Mouse (Mus musculus): ENCODE measurements around the gene Sox13.

Gene Sox13

DNA sequence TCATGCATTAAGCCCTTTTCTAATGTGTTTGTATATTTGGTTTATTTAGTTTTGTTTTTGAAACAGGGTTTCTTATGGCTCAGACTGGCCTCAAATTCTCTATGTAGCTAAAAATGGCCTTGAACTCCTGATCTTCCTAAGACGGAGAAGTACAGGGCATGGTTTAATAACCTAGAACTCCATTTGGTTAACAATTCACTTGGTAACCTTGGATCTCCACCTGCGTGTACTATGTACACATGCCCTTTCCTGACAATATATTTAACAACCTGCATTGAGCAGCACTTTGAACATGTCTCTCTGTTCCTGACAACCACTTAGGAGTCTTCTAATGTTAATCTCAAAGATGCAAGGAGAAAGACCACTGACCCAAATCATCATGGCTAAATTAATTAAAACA lies 7.0 kb upstream of the Sox13 start:
- DNase-seq (ENCODE audit: low spot score in 2 of 2), result no peak

- DNase-seq (ENCODE audit: low spot score in 2 of 2), result no peak
Observed at GRCm38 (mm10) chr1:133424547-133425140, 467 bp upstream of the Sox13 start.

GRCm38 (mm10) chr1:133423166-133423542 lies 1.0 kb downstream of the Sox13 start:
- DNase-seq (ENCODE audit: low spot score in 2 of 2), result no peak

GRCm38 (mm10) chr1:133422615-133423161 lies 1.5 kb downstream of the Sox13 start:
- peak; percentile 36 to 59 for DNase-seq (ENCODE audit: low spot score in 2 of 2)

DNA sequence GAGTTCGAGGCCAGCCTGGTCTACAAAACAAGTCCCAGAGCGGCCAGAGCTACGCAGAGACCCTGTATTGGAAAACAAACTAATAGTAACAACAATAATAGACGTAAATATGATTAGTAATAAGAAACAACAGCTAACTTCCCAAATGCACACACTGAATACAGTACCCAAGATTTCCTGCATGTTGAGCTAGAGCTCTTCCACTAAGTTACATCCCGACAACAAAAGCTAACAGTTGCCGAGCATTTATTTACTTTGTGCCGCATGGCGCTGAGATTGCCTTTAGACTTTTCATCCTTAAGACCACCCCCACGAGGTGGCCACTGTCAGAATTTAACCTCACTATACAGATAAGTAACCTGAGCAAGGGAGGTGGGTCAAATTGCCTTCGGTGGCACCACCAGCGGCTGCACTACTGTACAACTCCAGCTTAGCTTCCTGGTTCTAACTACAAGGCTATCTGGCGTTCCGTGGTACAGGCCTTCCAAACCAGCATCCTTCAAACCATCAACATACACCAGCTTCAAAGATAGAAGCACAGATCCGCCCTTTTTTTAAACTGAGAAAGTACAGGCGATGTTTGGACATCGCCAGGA lies 2.1 kb downstream of the Sox13 start:
- DNase-seq (ENCODE audit: low spot score in 2 of 2), result peak in 1 of 2 experiments; percentile 52

DNA sequence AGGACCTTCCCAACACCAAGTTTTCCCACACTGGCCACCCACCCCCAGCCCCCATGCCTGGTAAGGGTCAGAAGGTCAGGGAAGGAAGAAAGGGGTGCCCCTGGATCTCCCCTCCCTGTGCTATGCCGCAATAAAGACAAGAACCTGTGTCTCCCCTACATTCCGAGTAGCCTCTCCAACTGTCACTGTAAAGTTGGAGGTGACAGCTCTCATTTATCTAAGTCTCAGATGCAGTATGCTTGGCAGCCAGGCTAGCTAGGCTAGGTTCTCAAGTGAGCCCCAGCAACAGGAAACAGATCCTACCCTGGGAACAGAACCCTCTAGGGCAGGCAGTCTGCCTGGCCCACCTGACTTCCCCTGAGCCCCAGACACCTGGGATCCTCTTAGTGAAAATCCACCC lies 3.1 kb downstream of the Sox13 start:
- peak in 1 of 2 experiments; percentile 36 for DNase-seq (ENCODE audit: low spot score in 2 of 2)

DNA sequence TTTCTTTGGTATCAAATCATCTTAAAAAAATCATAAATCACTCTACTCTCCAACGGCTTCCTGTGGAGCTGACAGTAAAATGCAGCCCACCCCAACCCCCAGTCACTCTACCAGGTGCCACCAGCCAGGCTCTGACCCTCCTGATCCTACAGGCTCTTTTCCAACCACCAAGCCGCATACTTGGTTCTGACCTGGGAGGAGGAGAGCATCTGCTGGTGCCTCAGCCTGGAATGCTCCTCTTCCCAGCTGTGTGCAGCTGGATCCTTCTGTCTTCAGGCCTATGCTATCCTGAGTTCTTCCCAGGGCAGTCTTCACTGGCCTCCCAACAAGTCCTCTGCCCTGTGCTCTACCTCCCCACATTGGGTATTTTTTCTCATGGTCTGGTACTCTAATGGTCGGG lies 3.7 kb downstream of the Sox13 start:
- peak; percentile 42 to 43 for DNase-seq (ENCODE audit: low spot score in 2 of 2)

GRCm38 (mm10) chr1:133419178-133419834 lies 4.9 kb downstream of the Sox13 start:
- DNase-seq (ENCODE audit: low spot score in 2 of 2), result peak; percentile 14 to 54

- peak; percentile 79 to 83 for DNase-seq (ENCODE audit: low spot score in 2 of 2)
Observed at GRCm38 (mm10) chr1:133418164-133418800, 5.9 kb downstream of the Sox13 start.

DNA sequence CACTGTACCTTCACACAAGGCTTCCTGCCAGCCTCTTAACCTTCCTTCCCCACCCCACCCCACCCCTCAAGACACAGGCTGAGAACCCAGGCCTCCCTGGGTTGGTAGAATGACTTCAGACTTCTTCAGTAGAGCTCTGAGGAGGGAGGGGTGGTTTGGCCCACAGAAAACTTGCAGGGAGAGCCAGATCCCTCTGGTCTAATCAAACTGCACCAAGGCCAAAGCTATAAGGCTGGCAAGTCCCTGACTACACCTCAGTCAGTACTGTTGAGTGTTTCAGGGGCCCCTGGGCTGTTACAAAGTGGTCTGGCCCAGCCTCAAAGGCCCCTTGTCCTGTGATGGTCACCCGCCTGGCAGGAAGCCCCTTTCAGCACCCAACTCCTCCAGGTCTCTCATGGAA lies 6.6 kb downstream of the Sox13 start:
- peak in 1 of 2 experiments; percentile 22 for DNase-seq (ENCODE audit: low spot score in 2 of 2)

DNA sequence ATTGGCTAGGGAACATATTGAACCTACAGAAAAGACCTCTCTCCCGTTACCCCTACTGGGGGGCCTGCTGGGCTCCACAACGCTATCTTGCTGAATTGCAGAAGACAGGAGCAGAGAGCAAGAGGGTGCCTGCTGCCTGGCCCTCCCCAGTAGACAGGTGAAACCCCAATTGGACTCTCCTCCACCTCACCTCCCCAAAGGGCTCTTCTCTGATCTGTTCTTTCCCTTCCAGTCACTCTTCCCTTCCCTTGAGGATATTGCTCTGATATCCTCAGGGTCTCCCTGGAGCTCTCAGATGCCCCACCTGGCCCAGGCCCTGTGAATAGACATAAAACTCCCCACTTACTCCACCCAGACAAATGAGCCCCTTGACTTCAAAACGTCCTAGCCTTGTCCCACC lies 7.1 kb downstream of the Sox13 start:
- no peak for DNase-seq (ENCODE audit: low spot score in 2 of 2)

- DNase-seq (ENCODE audit: low spot score in 2 of 2), result no peak
Observed at GRCm38 (mm10) chr1:133416472-133416871, 7.7 kb downstream of the Sox13 start.

- no peak for DNase-seq (ENCODE audit: low spot score in 2 of 2)
Observed at GRCm38 (mm10) chr1:133415505-133415904, 8.7 kb downstream of the Sox13 start.

DNA sequence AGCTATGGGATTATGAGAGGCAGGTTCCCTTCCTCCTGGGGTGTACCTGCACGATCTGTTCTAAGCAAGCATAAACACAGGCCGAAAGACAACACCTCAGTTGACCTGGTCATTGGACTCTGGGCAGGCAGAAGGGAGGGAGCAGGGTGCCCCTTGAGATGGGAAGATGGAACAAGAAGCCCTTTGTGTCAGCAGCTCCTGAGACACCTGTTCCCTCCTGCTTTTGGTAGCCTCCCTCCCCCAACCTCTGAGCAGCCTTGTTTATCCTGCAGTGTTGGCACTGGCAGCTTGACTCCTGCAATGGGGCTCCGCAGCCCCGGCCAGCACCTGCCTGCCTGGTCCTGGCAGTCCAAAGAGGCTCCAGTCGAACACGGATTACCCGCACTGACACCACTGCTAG lies 9.1 kb downstream of the Sox13 start:
- no peak for DNase-seq (ENCODE audit: low spot score in 2 of 2)

DNA sequence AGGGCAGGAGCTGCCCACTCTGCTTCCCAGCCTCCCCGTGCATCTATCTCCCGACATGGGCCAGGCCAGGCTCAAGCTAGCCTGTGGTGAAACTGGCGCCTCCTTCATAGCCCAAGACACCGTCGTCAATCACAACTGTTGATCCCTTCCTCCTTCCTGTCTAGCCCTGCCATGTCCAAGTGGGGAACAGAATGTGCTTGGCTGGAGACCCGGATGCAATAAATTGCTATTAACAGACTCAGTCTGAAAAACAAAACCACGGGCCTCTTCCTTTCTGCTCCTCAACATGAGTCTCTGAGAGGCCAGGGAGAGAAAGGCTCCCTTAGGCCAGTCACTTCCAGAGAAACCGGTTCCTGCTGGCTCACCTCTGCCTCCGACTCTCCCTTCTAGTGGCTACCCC lies 11.2 kb downstream of the Sox13 start:
- no peak for DNase-seq (ENCODE audit: low spot score in 2 of 2)

- DNase-seq (ENCODE audit: low spot score in 2 of 2), result no peak
Observed at GRCm38 (mm10) chr1:133411506-133412147, 12.6 kb downstream of the Sox13 start.

- DNase-seq (ENCODE audit: low spot score in 2 of 2), result no peak
Observed at GRCm38 (mm10) chr1:133409786-133410185, 14.4 kb downstream of the Sox13 start.

GRCm38 (mm10) chr1:133408880-133409516 lies 15.2 kb downstream of the Sox13 start:
- DNase-seq (ENCODE audit: low spot score in 2 of 2), result no peak

- no peak for DNase-seq (ENCODE audit: low spot score in 2 of 2)
Observed at GRCm38 (mm10) chr1:133408321-133408720, 15.9 kb downstream of the Sox13 start.

DNA sequence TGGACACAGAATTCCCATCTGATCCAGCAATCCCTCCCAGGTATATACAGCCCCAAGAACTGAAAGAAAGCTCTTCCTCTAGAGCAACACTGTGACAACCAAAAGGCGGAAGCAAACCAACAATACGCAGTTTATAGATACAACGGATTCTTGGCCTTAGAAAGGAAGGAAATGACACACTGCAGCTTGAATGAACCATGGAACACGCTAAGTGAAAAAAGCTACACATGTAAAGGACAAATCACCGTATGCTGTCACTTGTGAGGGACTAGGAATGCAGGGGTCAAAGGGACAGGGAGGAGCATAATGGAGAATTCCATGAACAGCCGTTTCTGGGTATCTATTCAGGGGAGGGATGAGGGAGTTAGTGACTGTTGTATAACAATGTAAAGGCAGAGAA lies 16.7 kb downstream of the Sox13 start:
- DNase-seq (ENCODE audit: low spot score in 2 of 2), result no peak

DNA sequence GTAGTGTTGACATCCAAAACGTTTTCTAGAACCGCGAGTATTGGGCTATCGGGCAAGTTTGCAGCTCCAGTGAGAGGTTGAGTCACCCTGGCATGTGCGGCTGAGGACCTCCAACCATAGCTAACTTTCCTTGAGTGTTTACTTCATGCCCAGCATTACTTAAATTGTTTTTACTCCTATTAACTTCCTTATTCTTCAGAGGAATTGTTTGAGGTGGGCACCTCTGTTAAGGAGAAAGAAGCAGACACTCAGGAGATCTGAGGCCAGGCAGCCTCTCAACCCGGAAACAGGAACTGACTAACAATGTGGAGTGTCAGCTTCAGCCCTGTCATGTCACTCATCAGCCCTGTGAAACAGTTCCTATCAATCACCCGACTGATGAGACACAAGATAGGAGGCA lies 17.6 kb downstream of the Sox13 start:
- DNase-seq (ENCODE audit: low spot score in 2 of 2), result no peak

- no peak for DNase-seq (ENCODE audit: low spot score in 2 of 2)
Observed at GRCm38 (mm10) chr1:133404005-133404404, 20.2 kb downstream of the Sox13 start.
